Mouse (Mus musculus) small intestine, adult 2 months (tissue): ENCODE results near the gene Add1.

Source experiments
- CTCF ChIP-seq: fragments of 200-500 bp; IDR thresholded peaks from 2 replicates; pipeline ENCODE4 v1.5.1; 2012; ENCODE audit warnings: low read depth, mild to moderate bottlenecking, control low read depth, inconsistent platforms, low read length, moderate library complexity, mixed read lengths; ENCODE audit not compliant: insufficient replicate concordance, insufficient read length; ENCODE audit errors: extremely low read depth
- POLR2A ChIP-seq: fragments of 200-500 bp; IDR thresholded peaks from 2 replicates; pipeline ENCODE4 v1.6.1; 2012; ENCODE audit warnings: low read depth, mild to moderate bottlenecking, control low read depth, inconsistent platforms, low read length, moderate library complexity

- no peak for TF ChIP-seq POLR2A
- no peak for TF ChIP-seq CTCF
Observed at GRCm38 (mm10) chr5:34523958-34524485, 49.4 kb upstream of the Add1 start.
